Mouse (Mus musculus) C2C12 (cell line): ENCODE measurements at regions not wholly inside any gene's neighbourhood (a gene's known extent, or its start where the extent isn't known, plus 50 kb on each side); places are given as distances from the start of the nearest gene placed in this dataset.

Experiments
- FOSL1 ChIP-seq: IDR thresholded peaks from one replicate; pipeline ENCODE4 v1.8.0; 2011; ENCODE audit warnings: mild to moderate bottlenecking, low read length; ENCODE audit not compliant: poor library complexity, insufficient read depth, severe bottlenecking
- MAX ChIP-seq: IDR thresholded peaks from one replicate; pipeline ENCODE4 v1.6.1; 2011; ENCODE audit warnings: mild to moderate bottlenecking, control low read depth
- MYOD1 ChIP-seq: IDR thresholded peaks from one replicate; pipeline ENCODE4 v1.6.1; 2011; ENCODE audit warnings: low read depth; ENCODE audit not compliant: control insufficient read depth, insufficient read length

GRCm38 (mm10) chr17:83998341-83998740, 150.6 kb upstream of the Haao start:
- no peak for TF ChIP-seq MAX
- no peak for TF ChIP-seq MYOD1
- TF ChIP-seq FOSL1 = no peak
